Mouse (Mus musculus): ENCODE results near the gene Olfr220. TPM values are rescaled to one million over a fixed set of nuclear protein-coding genes. Genes with fewer than 3 reads are reported as not detected.

Gene Olfr220
- polyA plus RNA-seq (2015; fragmentation: Nextera tagmentation; extraction: Ambion mirVana), result not detected in 2 replicates

DNA sequence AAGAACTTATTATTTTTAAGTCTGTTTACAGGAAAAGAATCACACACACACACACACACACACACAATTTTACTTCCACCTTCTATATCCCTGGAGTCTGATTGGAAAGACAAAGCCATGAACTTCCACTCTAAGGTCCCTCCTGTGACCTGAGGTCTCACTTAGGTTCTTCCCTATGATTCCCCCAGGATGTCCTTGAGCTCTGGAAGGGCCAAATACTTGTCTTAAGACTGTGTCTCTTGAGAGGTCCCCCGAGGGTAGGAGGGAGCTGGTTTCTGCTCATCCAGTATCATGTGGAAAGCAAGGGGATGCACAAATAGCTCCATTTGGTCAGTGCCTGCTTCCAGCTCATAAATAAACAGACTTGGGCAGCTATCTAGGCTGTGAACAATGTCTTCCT lies at the start of gene Olfr220:
TSS of gene Olfr220 (plus strand) at position 301 of the 400 bp plus-strand sequence.
- H3K36me3 ChIP-seq (ENCODE audit: control insufficient read depth, insufficient read depth), result no peaks in the 10 kb centered on the region
- no peak within 1 kb of the TSS for H3K9ac ChIP-seq (ENCODE audit: low read depth, low read length)
- ATAC-seq, result no peak
- 56% methylated on average over 1 of the region's 1 CpGs for WGBS
- no peaks in the 10 kb centered on the region for H3K27me3 ChIP-seq (replicated peaks; ENCODE audit: control insufficient read depth, insufficient read depth, low read length)
- no peaks in the 10 kb centered on the region for H3K9me3 ChIP-seq (ENCODE audit: control insufficient read depth)
- no peak within 1 kb of the TSS for H3K4me2 ChIP-seq (replicated peaks; ENCODE audit: low read depth)
- H3K4me3 ChIP-seq (ENCODE audit: low read depth, low read length), result no peak within 1 kb of the TSS
- no peaks in the 10 kb centered on the region for H3K4me1 ChIP-seq (replicated peaks; ENCODE audit: control insufficient read depth, insufficient read depth, low read length)
- no peak within 1 kb of the TSS for H3K27ac ChIP-seq (ENCODE audit: low read depth, low read length)
- no peak for TF ChIP-seq CTCF (IDR thresholded peaks at IDR 0.05; ENCODE audit: low read depth)

GRCm38 (mm10) chr1:174422959-174423358 lies 18.9 kb upstream of the Olfr220 start:
- H3K9me3 ChIP-seq (ENCODE audit: control insufficient read depth), result no peaks in the 10 kb centered on the region

DNA sequence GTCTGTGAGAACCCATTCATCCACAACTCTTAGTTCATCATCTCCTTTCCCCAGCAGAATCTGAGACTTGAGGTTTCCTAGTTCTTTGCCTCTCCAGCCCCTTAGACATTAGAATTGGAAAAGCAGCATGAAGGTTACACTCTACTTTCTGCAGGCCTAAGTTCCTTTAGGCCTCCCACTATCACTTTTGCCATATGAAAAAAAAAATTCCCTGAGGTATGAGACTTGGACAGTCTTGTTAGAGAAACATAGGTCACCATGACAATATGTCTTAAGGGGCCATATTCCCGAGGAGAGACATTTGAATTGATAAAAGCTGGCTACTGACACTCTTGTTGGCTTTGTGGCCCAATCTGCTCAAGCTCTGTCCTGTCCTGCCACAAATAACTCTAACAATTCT lies 18.1 kb upstream of the Olfr220 start, which contains the start of gene Olfr414:
TSS of gene Olfr414 (plus strand) at position 301 of the 400 bp plus-strand sequence.
- 59% methylated on average over 1 of the region's 1 CpGs for WGBS
- no peak for TF ChIP-seq CTCF (IDR thresholded peaks at IDR 0.05; ENCODE audit: low read depth)
- Histone ChIP-seq H3K36me3 (ENCODE audit: control insufficient read depth, insufficient read depth) (no peaks in the 10 kb centered on the region), H3K4me1 (replicated peaks; ENCODE audit: control insufficient read depth, insufficient read depth, low read length) (no peaks in the 10 kb centered on the region), H3K9ac (ENCODE audit: low read depth, low read length) (no peak within 1 kb of the TSS), H3K27me3 (replicated peaks; ENCODE audit: control insufficient read depth, insufficient read depth, low read length) (no peaks in the 10 kb centered on the region), H3K4me3 (ENCODE audit: low read depth, low read length) (no peak within 1 kb of the TSS), H3K9me3 (ENCODE audit: control insufficient read depth) (no peaks in the 10 kb centered on the region), H3K4me2 (replicated peaks; ENCODE audit: low read depth) (no peak within 1 kb of the TSS), H3K27ac (ENCODE audit: low read depth, low read length) (no peak within 1 kb of the TSS)
- ATAC-seq, result no peak

More at GRCm38 (mm10) chr1:174422959-174423358, 18.9 kb upstream of the Olfr220 start:
- 87% methylated on average over 4 of the region's 4 CpGs for WGBS
- no peak for TF ChIP-seq CTCF (IDR thresholded peaks at IDR 0.05; ENCODE audit: low read depth)
- no peak overlapping the region for H3K9ac ChIP-seq (ENCODE audit: low read depth, low read length)
- no peaks in the 10 kb centered on the region for H3K36me3 ChIP-seq (ENCODE audit: control insufficient read depth, insufficient read depth)
- no peak overlapping the region for H3K4me3 ChIP-seq (ENCODE audit: low read depth, low read length)
- no peak for ATAC-seq
- no peak overlapping the region for H3K4me2 ChIP-seq (replicated peaks; ENCODE audit: low read depth)
- H3K27ac ChIP-seq (ENCODE audit: low read depth, low read length), result no peak overlapping the region
- H3K4me1 ChIP-seq (replicated peaks; ENCODE audit: control insufficient read depth, insufficient read depth, low read length), result no peaks in the 10 kb centered on the region
- H3K27me3 ChIP-seq (replicated peaks; ENCODE audit: control insufficient read depth, insufficient read depth, low read length), result no peaks in the 10 kb centered on the region

DNA sequence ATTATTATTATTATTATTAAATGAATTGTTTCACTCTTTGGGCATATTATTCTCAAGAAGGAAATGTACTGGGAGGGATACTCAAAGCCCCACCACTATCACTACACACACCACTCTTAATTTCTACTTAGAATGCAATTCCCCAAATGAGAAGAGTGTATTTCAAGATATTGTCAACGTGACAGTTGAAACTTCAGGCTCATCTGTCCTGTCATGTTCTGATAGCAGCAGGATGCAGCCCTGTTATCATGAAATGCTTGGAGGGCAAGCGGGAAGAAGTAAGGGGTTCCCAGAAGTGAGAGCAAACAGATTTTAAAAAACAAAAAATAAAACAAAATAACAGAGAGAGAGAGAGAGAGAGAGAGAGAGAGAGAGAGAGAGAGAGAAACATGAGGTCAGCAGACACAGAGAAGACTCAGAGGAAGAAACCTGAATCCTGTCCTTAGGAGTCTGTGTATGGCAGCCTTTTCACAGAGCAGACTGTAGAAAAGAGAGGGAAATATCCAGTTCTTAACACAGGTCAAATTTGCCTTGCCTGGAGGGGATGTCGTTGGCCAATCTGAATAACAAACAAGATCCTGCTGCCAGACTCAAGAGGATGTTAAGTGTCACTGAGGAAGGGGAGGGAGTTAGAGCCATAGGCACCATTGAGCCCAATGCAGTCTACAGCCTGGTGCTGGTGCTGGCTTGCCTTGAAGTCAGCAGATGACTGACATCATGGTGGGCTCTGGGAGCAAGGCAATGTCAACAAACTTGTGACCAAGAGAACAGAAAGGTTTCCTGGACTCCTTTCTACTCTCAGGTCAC lies 15.5 kb upstream of the Olfr220 start:
- 59% methylated on average over 3 of the region's 3 CpGs for WGBS
- Histone ChIP-seq H3K4me2 (replicated peaks; ENCODE audit: low read depth) (no peak overlapping the region), H3K4me3 (ENCODE audit: low read depth, low read length) (no peak overlapping the region), H3K27ac (ENCODE audit: low read depth, low read length) (no peak overlapping the region), H3K27me3 (replicated peaks; ENCODE audit: control insufficient read depth, insufficient read depth, low read length) (no peaks in the 10 kb centered on the region; the same call in 1 of the 2 replicates), H3K9ac (ENCODE audit: low read depth, low read length) (no peak overlapping the region), H3K36me3 (ENCODE audit: control insufficient read depth, insufficient read depth) (no peaks in the 10 kb centered on the region), H3K4me1 (replicated peaks; ENCODE audit: control insufficient read depth, insufficient read depth, low read length) (no peaks in the 10 kb centered on the region), H3K9me3 (ENCODE audit: control insufficient read depth) (no peaks in the 10 kb centered on the region)
- TF ChIP-seq CTCF (IDR thresholded peaks at IDR 0.05; ENCODE audit: low read depth), result no peak
- no peak for ATAC-seq

- no peak for TF ChIP-seq CTCF (IDR thresholded peaks at IDR 0.05; ENCODE audit: low read depth)
- no peaks in the 10 kb centered on the region for H3K9me3 ChIP-seq (ENCODE audit: control insufficient read depth)
- 50% methylated on average over 1 of the region's 1 CpGs for WGBS
- no peak overlapping the region for H3K9ac ChIP-seq (ENCODE audit: low read depth, low read length)
- no peak for ATAC-seq
- no peaks in the 10 kb centered on the region; the same call in 1 of the 2 replicates for H3K27me3 ChIP-seq (replicated peaks; ENCODE audit: control insufficient read depth, insufficient read depth, low read length)
- H3K36me3 ChIP-seq (ENCODE audit: control insufficient read depth, insufficient read depth), result no peaks in the 10 kb centered on the region
- H3K4me2 ChIP-seq (replicated peaks; ENCODE audit: low read depth), result no peak overlapping the region
- no peaks in the 10 kb centered on the region for H3K4me1 ChIP-seq (replicated peaks; ENCODE audit: control insufficient read depth, insufficient read depth, low read length)
- no peak overlapping the region for H3K27ac ChIP-seq (ENCODE audit: low read depth, low read length)
- H3K4me3 ChIP-seq (ENCODE audit: low read depth, low read length), result no peak overlapping the region
Measured at GRCm38 (mm10) chr1:174427402-174427801, 14.5 kb upstream of the Olfr220 start.

DNA sequence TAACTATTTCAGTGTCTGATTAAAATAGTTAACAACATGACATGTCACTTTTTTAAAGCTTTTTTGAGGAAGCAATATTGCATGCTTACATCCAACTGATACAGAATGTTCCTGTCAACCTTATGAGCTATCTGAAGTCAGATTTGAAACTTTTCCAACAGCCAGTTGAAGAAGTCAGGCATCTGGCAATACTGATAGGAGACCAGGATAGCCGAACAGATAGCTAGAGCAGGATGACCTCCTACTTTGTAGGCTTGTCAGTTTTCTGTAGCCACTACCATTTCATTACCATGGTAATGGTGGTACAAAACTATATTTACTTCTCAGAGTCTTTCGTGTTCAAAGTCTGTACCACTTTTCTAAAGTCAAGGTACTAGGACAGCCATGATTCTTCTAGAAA lies 13.5 kb upstream of the Olfr220 start:
- WGBS, result 85% methylated on average over 2 of the region's 2 CpGs
- no peak for ATAC-seq
- Histone ChIP-seq H3K27ac (ENCODE audit: low read depth, low read length) (no peak overlapping the region), H3K9me3 (ENCODE audit: control insufficient read depth) (no peaks in the 10 kb centered on the region), H3K4me3 (ENCODE audit: low read depth, low read length) (no peak overlapping the region), H3K27me3 (replicated peaks; ENCODE audit: control insufficient read depth, insufficient read depth, low read length) (no peaks in the 10 kb centered on the region; the same call in 1 of the 2 replicates), H3K4me2 (replicated peaks; ENCODE audit: low read depth) (no peak overlapping the region), H3K9ac (ENCODE audit: low read depth, low read length) (no peak overlapping the region), H3K36me3 (ENCODE audit: control insufficient read depth, insufficient read depth) (no peaks in the 10 kb centered on the region), H3K4me1 (replicated peaks; ENCODE audit: control insufficient read depth, insufficient read depth, low read length) (no peaks in the 10 kb centered on the region)
- TF ChIP-seq CTCF (IDR thresholded peaks at IDR 0.05; ENCODE audit: low read depth), result no peak

Data from intestine, postnatal 0 days (tissue).